Mouse (Mus musculus): ENCODE results near the gene Ms4a5. TPM values are rescaled to one million over a fixed set of nuclear protein-coding genes. Genes with fewer than 3 reads are reported as not detected.
"Not testable (repeated sequence)": the region's sequence is repeated elsewhere in the genome, so short reads cannot be mapped to it uniquely, and the experiment has no call there.

Ms4a5 gene
- polyA plus RNA-seq (2015; fragmentation: Nextera tagmentation; extraction: Ambion mirVana): not detected in 2 replicates

- H3K4me3 ChIP-seq: no peak within 1 kb of the TSS
- H3K9me3 ChIP-seq: no peaks in the 10 kb centered on the region
- no peak within 1 kb of the TSS for H3K9ac ChIP-seq
- no peaks in the 10 kb centered on the region for H3K36me3 ChIP-seq
- no peaks in the 10 kb centered on the region for H3K4me1 ChIP-seq
- no peak for ATAC-seq (ENCODE audit: extremely low read depth, insufficient number of reproducible peaks, low FRiP score, low TSS enrichment)
- 72% methylated on average over 2 of the region's 2 CpGs for WGBS
- H3K27ac ChIP-seq (replicated peaks): no peak within 1 kb of the TSS
- no peaks in the 10 kb centered on the region for H3K27me3 ChIP-seq (replicated peaks)
- no peak within 1 kb of the TSS for H3K4me2 ChIP-seq
Observed at GRCm38 (mm10) chr19:11283773-11284172, at the start of gene Ms4a5. Ms4a5 (minus strand) TSS chr19:11283873.

DNA sequence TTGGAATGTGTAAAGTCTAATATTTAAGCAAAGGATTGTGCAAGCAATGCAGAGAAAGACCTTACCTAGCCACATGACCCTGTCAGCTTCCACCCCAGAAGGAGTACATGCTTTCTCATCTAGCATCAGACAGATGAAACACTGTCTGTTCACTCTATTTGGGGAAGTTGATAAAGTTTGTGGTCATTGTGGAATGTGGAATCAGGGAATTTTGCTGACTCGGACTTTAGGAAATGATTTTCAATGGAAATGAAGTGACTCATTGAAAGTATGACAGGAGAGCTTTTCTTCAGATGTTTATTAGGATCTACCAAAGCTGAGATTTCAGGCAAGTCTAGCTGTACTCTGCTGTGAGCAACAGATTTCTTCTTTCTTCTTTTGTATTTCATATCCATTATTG, 37.5 kb upstream of the Ms4a5 start:
- H3K9ac ChIP-seq: no peak overlapping the region
- ATAC-seq (ENCODE audit: extremely low read depth, insufficient number of reproducible peaks, low FRiP score, low TSS enrichment): no peak
- 53% methylated on average over 1 of the region's 1 CpGs for WGBS
- H3K4me3 ChIP-seq: no peak overlapping the region
- no peaks in the 10 kb centered on the region for H3K4me1 ChIP-seq
- no peak overlapping the region for H3K4me2 ChIP-seq
- no peaks in the 10 kb centered on the region for H3K27me3 ChIP-seq (replicated peaks)
- no peaks in the 10 kb centered on the region for H3K36me3 ChIP-seq
- no peak overlapping the region for H3K27ac ChIP-seq (replicated peaks)
- no peaks in the 10 kb centered on the region for H3K9me3 ChIP-seq

GRCm38 (mm10) chr19:11316786-11317185, 33.1 kb upstream of the Ms4a5 start:
- 80% methylated on average over 4 of the region's 4 CpGs for WGBS
- no peaks in the 10 kb centered on the region for H3K9me3 ChIP-seq
- no peak for ATAC-seq (ENCODE audit: extremely low read depth, insufficient number of reproducible peaks, low FRiP score, low TSS enrichment)

GRCm38 (mm10) chr19:11314354-11314753, 30.7 kb upstream of the Ms4a5 start, which contains the start of gene Ms4a14:
Ms4a14 (minus strand) TSS chr19:11314454.
- 58% methylated on average over 1 of the region's 1 CpGs for WGBS
- H3K27me3 ChIP-seq (replicated peaks): no peaks in the 10 kb centered on the region
- H3K9ac ChIP-seq: no peak within 1 kb of the TSS
- no peak within 1 kb of the TSS for H3K4me3 ChIP-seq
- no peaks in the 10 kb centered on the region for H3K4me1 ChIP-seq
- no peaks in the 10 kb centered on the region for H3K9me3 ChIP-seq
- no peaks in the 10 kb centered on the region for H3K36me3 ChIP-seq
- H3K4me2 ChIP-seq: no peak within 1 kb of the TSS
- no peak for ATAC-seq (ENCODE audit: extremely low read depth, insufficient number of reproducible peaks, low FRiP score, low TSS enrichment)
- H3K27ac ChIP-seq (replicated peaks): no peak within 1 kb of the TSS

More at GRCm38 (mm10) chr19:11316786-11317185, 33.1 kb upstream of the Ms4a5 start:
- H3K4me1 ChIP-seq: no peaks in the 10 kb centered on the region
- H3K27ac ChIP-seq (replicated peaks): no peak overlapping the region
- no peak overlapping the region for H3K4me3 ChIP-seq
- no peaks in the 10 kb centered on the region for H3K27me3 ChIP-seq (replicated peaks)
- no peak overlapping the region for H3K4me2 ChIP-seq
- no peaks in the 10 kb centered on the region for H3K36me3 ChIP-seq
- H3K9ac ChIP-seq: no peak overlapping the region

GRCm38 (mm10) chr19:11308888-11309287, 25.2 kb upstream of the Ms4a5 start:
- Histone ChIP-seq H3K36me3 (no peaks in the 10 kb centered on the region), H3K9ac (no peak overlapping the region), H3K4me1 (no peaks in the 10 kb centered on the region), H3K9me3 (no peaks in the 10 kb centered on the region), H3K4me2 (no peak overlapping the region), H3K4me3 (no peak overlapping the region), H3K27me3 (replicated peaks) (no peaks in the 10 kb centered on the region), H3K27ac (replicated peaks) (no peak overlapping the region)
- ATAC-seq (ENCODE audit: extremely low read depth, insufficient number of reproducible peaks, low FRiP score, low TSS enrichment): no peak

- WGBS: 57% methylated on average over 4 of the region's 4 CpGs
- not testable (repeated sequence) for ATAC-seq (ENCODE audit: extremely low read depth, insufficient number of reproducible peaks, low FRiP score, low TSS enrichment); H3K27me3 ChIP-seq (replicated peaks)
Observed at GRCm38 (mm10) chr19:11299529-11299928, 15.9 kb upstream of the Ms4a5 start.

GRCm38 (mm10) chr19:11298939-11299338, 15.3 kb upstream of the Ms4a5 start:
- H3K4me1 ChIP-seq: no peaks in the 10 kb centered on the region
- H3K9ac ChIP-seq: no peak overlapping the region
- H3K27ac ChIP-seq (replicated peaks): no peak overlapping the region
- no peaks in the 10 kb centered on the region for H3K27me3 ChIP-seq (replicated peaks)
- no peaks in the 10 kb centered on the region for H3K9me3 ChIP-seq
- no peak for ATAC-seq (ENCODE audit: extremely low read depth, insufficient number of reproducible peaks, low FRiP score, low TSS enrichment)
- WGBS: 56% methylated on average over 2 of the region's 2 CpGs
- H3K4me2 ChIP-seq: no peak overlapping the region
- no peaks in the 10 kb centered on the region for H3K36me3 ChIP-seq
- H3K4me3 ChIP-seq: no peak overlapping the region

More at GRCm38 (mm10) chr19:11299529-11299928, 15.9 kb upstream of the Ms4a5 start:
- H3K36me3 ChIP-seq; H3K9me3 ChIP-seq; H3K4me2 ChIP-seq; H3K4me3 ChIP-seq; H3K4me1 ChIP-seq; H3K9ac ChIP-seq; H3K27ac ChIP-seq (replicated peaks): not testable (repeated sequence)

GRCm38 (mm10) chr19:11293616-11294015, 9.9 kb upstream of the Ms4a5 start:
- H3K4me2 ChIP-seq: peak overlapping the region; percentile 71
- not testable (repeated sequence) for H3K9me3 ChIP-seq; H3K36me3 ChIP-seq; H3K27ac ChIP-seq (replicated peaks); H3K4me1 ChIP-seq; ATAC-seq (ENCODE audit: extremely low read depth, insufficient number of reproducible peaks, low FRiP score, low TSS enrichment); H3K27me3 ChIP-seq (replicated peaks)
- WGBS: 6% methylated on average over 3 of the region's 3 CpGs
- peak overlapping the region; percentile 69; the same call in 1 of the 2 replicates for H3K9ac ChIP-seq
- peak overlapping the region; percentile 58 for H3K4me3 ChIP-seq

- Histone ChIP-seq H3K9me3 (no peaks in the 10 kb centered on the region), H3K9ac (peak overlapping the region; percentile 77), H3K27me3 (replicated peaks) (no peaks in the 10 kb centered on the region), H3K27ac (replicated peaks) (peak overlapping the region; percentile 29), H3K4me3 (peak overlapping the region; percentile 58), H3K36me3 (no peaks in the 10 kb centered on the region), H3K4me2 (peak overlapping the region; percentile 71), H3K4me1 (no peaks in the 10 kb centered on the region)
- no peak for ATAC-seq (ENCODE audit: extremely low read depth, insufficient number of reproducible peaks, low FRiP score, low TSS enrichment)
- WGBS: 2% methylated on average over 12 of the region's 12 CpGs
Observed at GRCm38 (mm10) chr19:11292990-11293389, 9.3 kb upstream of the Ms4a5 start.

DNA sequence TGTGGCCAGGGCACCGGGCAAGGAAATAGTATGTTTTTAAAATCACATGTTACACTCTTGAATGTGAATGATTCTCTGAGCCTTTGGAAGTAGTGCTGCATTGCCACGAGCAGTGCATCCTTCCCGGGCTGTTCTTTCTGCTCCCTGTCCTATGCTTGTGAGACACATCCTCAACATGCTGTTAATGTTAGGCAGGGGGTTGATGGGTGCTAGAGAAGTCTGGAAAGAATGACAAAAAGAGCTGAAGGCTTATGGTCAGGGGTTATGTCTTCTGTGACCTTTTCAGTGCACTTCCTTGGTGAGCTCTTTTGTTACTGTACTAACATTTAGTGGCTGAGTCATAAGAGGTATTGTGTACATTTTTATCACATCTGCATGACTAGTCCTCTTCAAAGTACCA, 3.5 kb downstream of the Ms4a5 start:
- 79% methylated on average over 3 of the region's 3 CpGs for WGBS
- Histone ChIP-seq H3K4me1 (no peaks in the 10 kb centered on the region), H3K27ac (replicated peaks) (no peak overlapping the region), H3K9me3 (no peaks in the 10 kb centered on the region), H3K4me3 (no peak overlapping the region), H3K27me3 (replicated peaks) (no peaks in the 10 kb centered on the region), H3K4me2 (no peak overlapping the region), H3K9ac (no peak overlapping the region), H3K36me3 (no peaks in the 10 kb centered on the region)
- ATAC-seq (ENCODE audit: extremely low read depth, insufficient number of reproducible peaks, low FRiP score, low TSS enrichment): no peak

DNA sequence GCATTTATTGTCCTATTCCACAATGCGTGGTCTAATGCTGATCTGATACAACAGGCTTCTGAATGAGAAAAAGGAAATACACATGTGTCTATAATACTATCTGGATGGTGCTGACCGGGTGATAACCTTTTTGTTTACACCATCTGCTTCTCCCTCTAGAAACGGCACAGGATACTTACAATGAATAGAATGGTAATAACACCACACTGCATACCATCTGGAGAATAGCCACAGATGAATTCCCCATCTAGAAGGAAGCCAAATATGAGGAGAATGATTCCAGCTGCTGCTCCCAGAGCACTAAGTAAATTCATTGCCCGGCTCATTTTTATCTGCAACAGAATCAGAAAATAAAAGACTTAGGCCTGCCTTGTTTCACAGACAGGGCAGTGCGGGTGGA, 7.2 kb downstream of the Ms4a5 start:
- WGBS: 58% methylated on average over 5 of the region's 5 CpGs
- Histone ChIP-seq H3K4me3 (no peak overlapping the region), H3K9ac (no peak overlapping the region), H3K9me3 (no peaks in the 10 kb centered on the region), H3K4me2 (no peak overlapping the region), H3K27ac (replicated peaks) (no peak overlapping the region), H3K4me1 (no peaks in the 10 kb centered on the region), H3K27me3 (replicated peaks) (no peaks in the 10 kb centered on the region), H3K36me3 (no peaks in the 10 kb centered on the region)
- ATAC-seq (ENCODE audit: extremely low read depth, insufficient number of reproducible peaks, low FRiP score, low TSS enrichment): no peak

- 65% methylated on average over 4 of the region's 4 CpGs for WGBS
Observed at GRCm38 (mm10) chr19:11266956-11267355, 16.7 kb downstream of the Ms4a5 start.

More at GRCm38 (mm10) chr19:11266956-11267355, 16.7 kb downstream of the Ms4a5 start:
- Histone ChIP-seq H3K9me3 (no peaks in the 10 kb centered on the region), H3K4me3 (no peak overlapping the region), H3K27me3 (replicated peaks) (no peaks in the 10 kb centered on the region), H3K4me2 (no peak overlapping the region), H3K36me3 (no peaks in the 10 kb centered on the region), H3K4me1 (no peaks in the 10 kb centered on the region), H3K9ac (no peak overlapping the region), H3K27ac (replicated peaks) (no peak overlapping the region)
- ATAC-seq (ENCODE audit: extremely low read depth, insufficient number of reproducible peaks, low FRiP score, low TSS enrichment): no peak
